Mouse (Mus musculus): ENCODE results near the gene Cdk14.

DNA sequence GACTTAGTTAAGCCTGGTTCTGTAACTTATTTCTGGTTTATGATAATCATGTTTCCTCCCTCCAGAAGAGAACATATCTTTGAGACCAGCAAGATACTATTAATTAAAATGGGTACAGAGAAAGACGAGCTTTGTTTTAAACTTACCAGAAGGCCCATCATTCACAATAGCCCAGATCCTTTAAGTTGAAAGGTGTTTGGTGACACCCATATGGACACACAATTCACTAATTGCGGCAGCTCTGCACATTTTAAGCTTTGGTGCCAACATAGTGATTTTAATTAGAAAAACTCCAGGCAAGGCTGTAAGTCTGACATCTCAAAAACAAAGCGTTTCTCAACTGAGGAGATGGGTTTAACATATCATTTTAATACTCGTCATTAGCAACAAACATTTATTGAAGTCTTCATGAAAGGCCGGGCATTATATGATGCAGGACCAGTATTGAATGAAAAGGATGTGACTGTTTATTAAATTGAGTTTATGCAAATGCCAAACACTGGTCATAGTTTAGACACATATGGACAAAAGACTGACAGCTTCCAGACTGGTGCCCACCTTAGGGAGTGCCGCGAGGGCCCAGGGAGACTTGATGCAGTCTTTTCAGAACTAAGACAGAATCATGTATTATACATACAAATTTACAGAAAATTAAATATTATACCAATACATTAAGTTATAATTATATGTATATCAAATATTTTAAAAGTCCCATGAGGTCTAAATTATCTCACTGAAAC, 605.5 kb downstream of the Cdk14 start:
- TF ChIP-seq CTCF (IDR thresholded peaks at IDR 0.05; ENCODE audit: control insufficient read depth, insufficient read depth, insufficient replicate concordance, low read depth, low read length) (no peak), POLR2A (IDR thresholded peaks at IDR 0.05; ENCODE audit: control insufficient read depth, low read depth, low read length) (no peak)

Measured in testis, adult 2 months (tissue).